Mouse (Mus musculus) telencephalon, adult 2 months (tissue): ENCODE data around the gene Gm45233.
"Not testable (repeated sequence)": the region's sequence is repeated elsewhere in the genome, so short reads cannot be mapped to it uniquely, and the experiment has no call there.

ENCODE experiments used
- DNase-seq: peaks from one replicate; pipeline ENCODE4 v3.0.0-alpha.2; 2011; ENCODE audit warnings: low read depth, low spot score

The Gm45233 gene

DNA sequence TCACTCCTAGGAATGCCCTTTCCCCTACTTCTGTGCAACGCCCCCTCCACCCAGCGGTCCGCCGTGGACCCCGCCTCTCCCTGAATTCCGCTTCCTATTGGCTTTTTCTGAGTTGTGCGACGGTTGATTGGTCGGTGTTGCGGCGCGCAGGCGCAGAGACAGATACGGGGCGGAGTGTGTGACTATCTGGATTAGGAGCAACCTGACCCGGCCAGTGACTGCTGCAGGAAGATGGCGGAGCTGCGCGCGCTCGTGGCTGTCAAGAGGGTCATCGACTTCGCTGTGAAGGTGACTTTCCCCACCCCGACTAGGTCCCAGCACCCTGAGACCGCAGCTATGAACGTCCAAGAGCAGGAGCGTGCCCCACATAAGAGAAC lies at the start of gene Gm45233, which contains the start of gene Etfb:
TSS of gene Gm45233 (plus strand) at position 212 of the 377 bp plus-strand sequence.
TSS of gene Etfb (plus strand) at position 167 of the 377 bp plus-strand sequence.
- peak; percentile 92 for DNase-seq

DNA sequence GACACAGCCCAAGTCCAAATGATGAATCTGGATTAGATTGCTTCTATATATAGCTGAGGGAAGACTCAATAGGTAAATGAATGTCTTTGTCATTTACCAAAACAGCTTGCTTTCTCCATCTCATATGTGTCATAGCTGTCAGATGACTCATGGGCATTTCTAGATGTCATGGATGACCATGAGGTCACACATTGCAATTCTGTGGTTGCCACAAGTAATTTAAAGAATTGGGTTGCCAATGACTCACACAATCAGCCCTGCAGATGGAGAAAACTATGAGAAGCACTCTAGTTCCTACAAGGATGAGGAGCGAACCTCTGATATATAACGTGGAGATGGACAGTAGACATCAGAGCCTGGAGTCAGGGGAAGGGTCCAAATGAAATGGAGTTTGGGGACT lies 44.4 kb upstream of the Gm45233 start:
- DNase-seq = no peak

DNA sequence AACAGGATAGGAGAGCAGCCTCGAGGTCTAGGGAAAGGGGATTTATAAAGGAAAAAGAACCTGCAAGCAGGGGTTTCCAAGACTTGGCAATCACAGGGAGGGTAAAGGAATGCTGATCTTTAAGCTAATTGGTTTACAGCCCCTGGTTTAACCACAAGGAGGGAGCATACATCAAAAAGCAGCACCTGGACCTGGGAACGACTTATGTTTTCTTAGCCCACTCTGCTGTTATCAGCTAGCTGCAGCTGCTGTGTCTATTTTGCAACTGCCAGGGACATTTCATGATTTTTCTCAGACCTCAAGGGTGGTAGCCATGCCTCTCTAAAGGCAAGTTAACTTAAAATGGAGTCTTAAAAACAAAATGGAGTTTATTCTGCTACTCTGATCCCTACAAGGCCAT lies 41.2 kb upstream of the Gm45233 start:
- no peak for DNase-seq

DNA sequence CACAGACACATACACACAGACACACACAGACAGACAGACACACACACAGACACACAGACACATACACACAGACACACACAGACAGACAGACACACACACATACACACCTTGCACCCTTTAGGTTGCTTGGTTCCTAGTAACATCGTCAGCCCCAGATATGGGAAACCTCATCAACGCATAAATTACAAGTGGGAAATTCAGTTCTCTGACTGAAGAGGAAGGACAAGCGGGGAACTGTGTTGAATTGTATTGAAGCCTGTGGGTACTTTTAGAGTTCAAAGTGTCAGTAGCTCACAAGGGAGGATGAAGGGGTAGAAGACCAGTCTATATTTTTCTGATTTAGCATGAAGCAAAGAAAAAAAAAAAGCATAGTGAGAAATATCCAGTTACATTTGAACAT lies 36.4 kb upstream of the Gm45233 start:
- DNase-seq = no peak

DNA sequence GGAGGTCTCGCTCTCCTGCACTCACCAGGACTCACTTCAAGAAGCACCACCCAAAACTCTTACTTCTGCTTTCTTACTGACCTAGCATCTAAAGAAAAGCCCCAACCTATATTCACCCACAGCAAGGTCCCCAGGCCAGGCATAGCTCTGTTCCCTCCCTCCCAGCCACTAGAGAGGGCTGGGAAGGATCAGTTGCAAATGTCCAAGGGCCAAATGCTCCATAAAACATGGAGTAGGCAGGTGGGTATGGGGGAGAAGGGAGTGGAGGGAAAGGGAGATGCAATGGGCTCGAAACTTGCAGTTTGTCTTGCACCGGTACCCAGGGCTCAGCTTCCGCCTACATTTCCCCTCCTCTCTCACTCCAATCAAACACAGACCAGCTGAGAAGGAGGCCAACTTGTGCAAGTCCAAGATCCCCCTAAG lies 35.8 kb upstream of the Gm45233 start, which contains the start of gene Siglecg:
TSS of gene Siglecg (plus strand) at position 74 of the 423 bp plus-strand sequence.
- no peak for DNase-seq

DNA sequence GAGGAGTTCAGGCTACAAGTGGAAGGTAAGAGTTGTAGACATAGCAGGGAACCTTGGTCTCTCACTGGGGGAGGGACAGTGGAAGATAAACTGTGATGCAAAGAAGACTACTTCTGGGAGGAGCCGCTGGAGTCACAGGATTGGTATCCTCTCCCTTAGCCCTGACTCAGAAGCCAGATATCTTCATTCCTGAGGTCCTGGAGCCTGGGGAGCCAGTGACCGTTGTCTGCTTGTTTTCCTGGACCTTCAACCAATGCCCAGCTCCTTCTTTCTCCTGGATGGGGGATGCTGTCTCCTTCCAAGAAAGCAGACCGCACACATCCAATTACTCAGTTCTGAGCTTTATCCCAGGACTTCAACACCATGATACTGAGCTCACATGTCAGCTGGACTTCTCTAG lies 34.8 kb upstream of the Gm45233 start:
- no peak for DNase-seq

DNA sequence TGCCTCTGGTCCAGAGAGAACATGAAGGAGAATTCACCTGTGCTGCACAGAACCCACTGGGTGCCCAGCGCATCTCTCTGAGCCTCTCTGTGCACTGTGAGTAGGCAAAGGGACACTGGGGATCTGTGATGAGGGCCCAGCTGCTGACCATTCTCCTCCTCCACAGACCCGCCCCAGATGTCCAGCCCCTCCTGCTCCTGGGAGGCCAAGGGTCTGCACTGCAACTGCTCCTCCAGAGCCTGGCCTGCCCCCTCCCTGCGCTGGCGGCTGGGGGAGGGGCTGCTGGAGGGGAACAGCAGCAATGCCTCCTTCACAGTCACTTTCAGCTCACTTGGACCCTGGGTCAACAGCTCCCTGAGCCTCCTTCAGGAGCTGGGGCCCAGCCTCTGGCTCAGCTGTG lies 32.2 kb upstream of the Gm45233 start:
- not testable (repeated sequence) for DNase-seq

DNA sequence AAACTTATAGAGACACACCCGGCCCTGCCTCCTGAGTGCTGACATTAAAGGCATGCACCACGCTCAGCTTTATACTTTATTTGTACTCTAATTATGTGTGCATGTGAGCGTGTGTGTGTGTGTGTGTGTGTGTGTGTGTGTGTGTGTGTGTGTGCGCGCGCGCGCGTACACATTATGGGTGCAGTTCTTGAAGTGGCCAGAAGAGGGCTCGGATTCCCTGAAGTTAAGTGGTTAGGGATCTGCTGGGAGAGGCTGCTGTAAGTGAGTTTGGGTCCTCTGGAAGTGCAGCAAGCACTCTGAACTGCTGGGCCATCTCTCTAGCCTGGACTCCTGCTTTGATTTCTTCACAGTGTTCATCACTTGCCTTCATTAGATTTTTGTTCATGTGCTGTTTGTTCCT lies 26.6 kb upstream of the Gm45233 start:
- DNase-seq = no peak

DNA sequence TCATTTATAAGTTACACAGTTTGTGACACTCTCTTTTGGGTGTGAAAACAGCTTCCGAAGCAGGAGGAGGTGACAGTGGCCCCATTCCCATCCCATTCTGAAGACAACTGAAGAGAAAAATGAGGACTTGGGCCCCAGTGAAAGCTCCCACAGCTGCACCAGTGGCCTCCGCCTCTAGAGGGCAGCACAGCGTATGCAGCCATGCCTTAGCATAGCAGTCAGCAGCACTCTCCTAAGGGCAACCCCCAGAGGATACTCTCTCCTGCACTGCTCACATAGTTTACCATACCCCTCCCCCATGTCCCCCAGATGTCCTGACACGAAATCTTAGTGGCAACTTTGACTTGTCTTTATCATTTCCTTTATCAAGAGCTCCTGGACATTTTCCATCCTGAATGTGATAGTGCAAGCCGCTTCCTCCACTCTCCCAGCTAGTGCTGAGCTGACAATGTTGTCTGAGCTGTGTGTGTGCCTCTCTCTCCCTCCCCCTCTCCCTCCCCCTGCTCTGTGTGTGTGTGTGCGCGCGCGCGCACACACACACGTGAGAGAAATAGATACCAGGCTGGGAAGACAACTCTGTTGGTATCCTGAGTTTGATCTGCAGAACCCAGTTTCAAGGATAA lies 20.8 kb upstream of the Gm45233 start:
- peak; percentile 31 for DNase-seq

DNA sequence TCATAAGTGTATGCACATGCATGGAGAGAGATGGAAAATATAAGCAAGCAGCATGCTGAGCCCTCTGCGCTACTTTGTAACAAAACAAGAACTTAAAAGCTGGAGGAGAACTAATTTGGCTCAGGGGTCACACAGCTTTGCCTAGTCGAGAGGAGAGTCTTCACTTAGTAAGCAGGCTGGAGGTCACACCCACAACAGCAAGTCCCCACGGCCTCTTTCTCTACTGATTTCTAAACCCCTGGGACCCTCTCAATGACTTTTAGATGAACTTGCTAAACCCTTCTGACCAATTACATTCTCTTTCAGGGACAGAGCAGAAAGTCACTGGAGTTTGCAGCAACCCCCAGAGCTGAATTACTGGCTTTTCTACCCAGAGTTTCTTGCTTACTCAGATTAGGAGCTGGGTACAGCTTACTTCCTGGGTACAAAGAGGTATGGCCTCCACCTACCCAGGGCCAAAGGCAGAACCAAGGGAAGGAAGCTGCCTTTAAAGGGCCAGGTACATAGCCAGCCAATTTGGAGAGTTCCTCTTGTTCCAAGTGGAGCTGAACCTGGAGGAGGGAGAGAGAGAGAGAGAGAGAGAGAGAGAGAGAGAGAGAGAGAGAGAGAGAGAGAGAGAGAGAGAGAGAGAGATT lies 19.8 kb upstream of the Gm45233 start:
- no peak for DNase-seq

DNA sequence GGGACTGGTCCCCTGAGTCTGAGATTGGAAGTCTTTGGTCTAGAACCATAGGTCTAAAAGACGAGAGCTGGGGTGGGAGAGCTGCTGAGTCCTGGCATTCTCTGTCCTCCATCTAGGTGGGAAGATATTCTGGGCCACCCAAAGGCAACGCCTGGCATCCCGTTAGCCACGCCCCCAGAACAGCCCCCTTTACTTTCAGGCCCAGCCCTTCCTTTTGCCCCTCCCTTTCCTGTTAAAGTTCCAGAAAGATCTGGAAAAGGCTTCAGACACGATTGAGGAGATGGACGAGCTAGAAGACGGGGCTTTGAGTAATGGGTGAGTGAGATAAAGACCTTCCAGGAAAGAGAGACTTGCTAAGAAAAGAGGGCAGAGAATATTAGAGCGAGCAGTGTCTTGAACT lies 16.5 kb upstream of the Gm45233 start, which contains the start of gene Lim2:
TSS of gene Lim2 (plus strand) at position 265 of the 400 bp plus-strand sequence.
- DNase-seq = no peak

DNA sequence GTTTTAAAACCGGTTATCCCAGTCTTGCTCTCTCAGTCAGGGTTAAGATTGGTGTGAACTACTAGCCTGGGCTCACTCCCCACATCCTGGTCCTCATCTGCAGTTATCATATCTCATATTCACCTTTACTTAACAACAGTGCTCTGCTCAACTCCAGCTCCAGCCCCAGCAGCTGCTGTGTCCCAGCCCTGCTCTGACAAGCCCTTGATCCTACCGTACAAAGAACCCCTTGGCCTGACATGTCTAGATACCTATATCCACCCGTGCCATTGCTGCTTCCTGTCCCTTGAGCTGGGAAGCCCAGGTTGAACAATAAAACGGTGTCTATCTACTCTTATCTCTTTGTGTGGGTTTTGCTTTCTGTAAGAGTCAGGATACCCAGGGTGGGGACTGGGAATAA lies 14.4 kb upstream of the Gm45233 start:
- no peak for DNase-seq

DNA sequence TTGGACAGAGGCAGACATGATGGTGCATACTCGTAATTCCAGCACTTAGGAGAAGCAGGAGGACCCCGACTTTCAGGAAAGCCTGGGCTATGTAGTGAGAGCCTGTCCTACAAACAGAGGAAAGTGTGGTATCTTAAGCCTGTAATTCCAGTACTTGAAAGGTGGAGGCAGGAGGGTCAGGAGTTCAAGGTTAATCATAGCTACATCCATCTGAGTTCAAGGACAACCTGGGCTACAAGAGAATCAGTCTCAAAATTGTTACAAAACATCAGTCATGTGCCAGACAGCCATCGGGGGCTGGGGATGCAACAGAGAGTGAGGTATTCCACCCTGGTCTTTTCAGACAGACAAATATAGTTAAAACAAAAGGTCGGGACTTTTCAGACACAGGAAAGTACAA lies 11.0 kb upstream of the Gm45233 start:
- DNase-seq = no peak

DNA sequence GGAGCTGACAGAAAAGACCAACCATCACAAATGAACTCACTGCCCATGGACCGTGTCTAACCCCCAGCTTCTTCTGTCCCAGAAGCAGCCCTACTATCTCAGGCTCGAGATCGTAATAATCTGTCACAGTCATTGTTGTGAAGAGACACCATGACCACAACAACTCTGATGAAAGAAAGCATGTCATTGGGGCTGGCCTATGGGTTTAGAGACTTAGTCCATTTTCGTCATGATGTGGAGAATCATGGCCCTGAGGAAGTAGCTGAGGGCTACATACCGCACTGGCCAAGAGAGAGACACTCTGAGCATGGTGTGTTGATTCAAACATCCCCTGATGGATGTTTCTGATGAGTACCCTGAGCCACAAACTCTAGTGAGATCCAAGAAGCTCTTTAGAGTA lies 9.3 kb upstream of the Gm45233 start:
- DNase-seq = no peak

DNA sequence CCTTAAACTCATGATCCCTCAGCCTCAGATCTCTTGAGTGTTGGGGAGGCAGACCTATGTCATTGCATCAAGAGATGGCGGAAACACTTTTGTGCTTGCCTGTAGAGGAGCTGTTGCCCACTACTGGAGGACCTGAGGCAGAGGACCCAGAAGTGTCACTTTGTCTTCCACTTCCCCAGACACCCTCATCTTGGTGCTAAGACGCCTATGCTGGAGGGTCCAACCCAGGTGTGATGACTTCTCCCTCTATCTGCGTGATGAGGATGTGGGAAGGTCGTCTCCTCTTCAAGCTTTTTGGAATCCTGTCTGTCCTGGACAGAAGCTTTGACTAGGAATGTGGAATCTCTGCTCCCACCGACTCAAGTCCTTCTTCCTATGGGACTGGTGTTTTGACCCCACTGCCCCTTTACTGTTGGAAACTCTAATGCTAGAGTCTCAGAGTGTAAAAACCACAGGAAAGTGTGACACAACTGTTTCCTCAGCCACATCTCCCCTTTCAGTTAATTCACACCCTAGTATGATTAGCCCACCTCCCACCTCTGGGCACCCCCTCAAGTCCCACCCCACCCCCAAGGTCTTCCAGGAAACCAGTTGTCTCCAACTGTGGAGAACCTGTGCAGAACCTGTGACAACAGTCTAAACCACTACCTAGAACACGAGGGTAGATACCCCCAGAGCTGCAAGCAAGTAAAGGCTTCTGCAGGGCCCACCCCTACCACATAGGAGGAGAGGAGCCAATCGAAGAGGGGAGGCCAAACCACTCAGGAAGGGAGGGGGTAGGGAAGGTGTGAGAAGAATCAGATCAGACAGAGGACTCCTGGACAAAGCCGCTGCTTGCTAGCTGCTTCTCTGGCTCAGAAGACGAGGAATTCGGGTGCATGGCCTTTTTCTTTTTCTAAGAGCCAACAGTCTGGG lies 7.3 kb upstream of the Gm45233 start, which contains the start of gene Nkg7:
TSS of gene Nkg7 (plus strand) at position 733 of the 915 bp plus-strand sequence.
- no peak for DNase-seq

DNA sequence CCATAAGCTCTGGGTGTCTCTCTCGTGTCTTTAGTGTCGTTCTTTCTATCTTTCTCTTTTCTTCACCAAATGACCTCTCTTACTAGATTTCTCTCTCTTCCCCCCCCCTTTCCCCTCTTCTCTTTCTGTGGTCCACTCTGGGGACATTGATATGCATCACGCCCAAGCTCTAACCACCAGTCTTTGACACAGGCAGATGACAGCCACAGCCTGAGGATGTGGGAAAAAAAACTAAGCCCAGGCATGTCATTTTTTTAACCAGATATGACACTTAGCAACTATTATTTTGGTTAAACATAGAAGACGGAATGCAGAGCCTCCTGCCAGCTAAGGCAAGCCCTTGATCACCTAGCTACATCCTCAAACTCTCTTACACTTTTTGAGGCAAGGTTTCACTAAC lies 5.3 kb upstream of the Gm45233 start:
- no peak for DNase-seq

DNA sequence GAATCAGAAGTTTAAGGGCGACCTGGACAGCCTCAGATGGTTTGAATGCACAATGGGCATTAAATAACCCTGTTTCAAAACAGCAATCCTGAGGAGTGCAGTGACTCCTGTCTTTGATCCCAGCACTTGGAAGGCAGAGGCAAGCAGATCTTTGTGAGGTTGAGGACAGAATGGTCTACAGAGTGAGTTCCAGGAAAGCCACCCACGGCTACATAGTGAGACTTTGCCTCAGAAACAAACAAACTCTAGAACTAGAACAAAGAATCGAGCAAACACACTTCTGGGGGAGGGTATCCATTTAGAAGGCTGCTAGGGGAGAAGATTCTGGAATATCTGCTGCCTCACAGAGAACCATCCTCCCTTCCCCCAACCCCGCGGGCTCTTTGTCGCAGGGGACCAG lies 3.4 kb upstream of the Gm45233 start, which contains the start of gene Cldnd2:
TSS of gene Cldnd2 (plus strand) at position 301 of the 400 bp plus-strand sequence.
- DNase-seq = no peak

DNA sequence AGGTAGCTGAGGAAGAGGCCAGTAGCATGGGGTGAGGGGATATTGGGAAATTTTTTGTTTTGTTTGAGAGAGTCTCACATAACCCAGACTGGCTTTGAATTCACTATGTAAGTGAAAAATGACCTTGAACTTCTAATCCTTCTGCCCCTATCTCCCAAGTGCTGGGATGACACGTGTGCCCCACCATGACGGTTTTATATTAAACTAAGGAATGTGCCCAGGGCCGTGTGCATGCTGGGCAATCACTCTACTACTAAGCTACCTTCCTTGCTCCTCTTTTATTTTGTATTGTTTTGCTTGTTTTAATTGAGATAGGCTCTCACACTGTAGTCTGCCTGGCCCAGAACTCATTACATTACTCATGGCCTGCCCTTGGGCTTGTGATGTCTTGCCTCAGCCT lies 2.9 kb upstream of the Gm45233 start:
- DNase-seq = no peak

DNA sequence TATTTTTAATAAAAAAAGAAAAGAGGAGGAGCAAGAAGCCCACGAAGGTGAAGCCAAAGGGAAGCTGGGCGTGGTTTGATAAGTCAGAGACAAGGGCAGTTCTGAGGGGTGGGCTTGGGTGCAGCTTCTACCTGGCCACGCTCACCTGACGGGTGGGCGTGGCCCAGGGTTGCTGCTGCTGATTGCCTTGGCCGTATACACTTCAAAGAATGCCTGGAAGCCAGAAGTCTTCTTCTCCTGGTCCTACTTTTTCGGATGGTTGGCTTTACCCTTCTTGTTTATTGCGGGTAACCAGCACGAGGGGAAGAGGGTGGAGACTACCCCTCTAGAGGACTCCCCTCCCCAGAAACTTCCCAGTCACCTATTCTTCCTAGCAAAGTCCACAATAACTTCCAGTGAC lies 1.2 kb upstream of the Gm45233 start:
- DNase-seq = no peak

DNA sequence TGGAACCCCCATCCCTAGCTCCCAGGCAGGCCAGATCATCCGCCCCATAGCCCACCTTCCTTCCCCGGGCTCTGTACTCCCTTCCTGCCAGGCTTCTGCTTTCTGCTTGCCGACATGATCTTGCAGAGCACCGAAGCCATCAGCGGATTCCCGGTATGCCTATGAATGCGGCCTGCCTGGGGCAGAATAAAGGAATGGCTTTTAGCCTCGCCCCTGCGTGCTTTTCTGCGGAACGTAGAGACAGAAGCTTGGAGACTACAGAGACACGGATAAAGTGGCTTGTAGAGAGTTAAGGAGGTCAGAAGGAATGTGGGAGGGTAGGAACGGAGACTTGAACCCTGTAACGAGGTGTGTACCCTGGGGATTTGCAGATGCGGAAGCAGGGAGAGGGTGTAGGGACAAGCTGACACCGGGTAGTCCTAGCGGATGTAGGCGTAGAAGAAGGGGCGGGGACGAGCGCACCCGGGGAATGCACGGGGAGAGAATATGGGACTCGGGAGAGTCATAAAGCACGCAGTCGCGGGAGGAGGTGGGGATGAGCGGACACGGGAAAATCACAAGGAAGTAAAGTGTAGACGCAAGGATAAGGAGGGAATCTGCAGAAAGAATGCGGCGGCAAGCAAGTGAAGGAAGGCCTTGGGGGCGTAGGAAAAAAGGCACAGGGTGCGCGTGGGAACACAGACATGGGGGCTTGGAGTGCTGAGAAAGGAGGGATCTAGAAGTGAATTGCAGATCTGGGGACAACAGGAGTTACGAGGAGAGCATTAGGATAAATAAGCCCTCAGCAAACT lies 607 bp upstream of the Gm45233 start:
- peak; percentile 71 for DNase-seq

DNA sequence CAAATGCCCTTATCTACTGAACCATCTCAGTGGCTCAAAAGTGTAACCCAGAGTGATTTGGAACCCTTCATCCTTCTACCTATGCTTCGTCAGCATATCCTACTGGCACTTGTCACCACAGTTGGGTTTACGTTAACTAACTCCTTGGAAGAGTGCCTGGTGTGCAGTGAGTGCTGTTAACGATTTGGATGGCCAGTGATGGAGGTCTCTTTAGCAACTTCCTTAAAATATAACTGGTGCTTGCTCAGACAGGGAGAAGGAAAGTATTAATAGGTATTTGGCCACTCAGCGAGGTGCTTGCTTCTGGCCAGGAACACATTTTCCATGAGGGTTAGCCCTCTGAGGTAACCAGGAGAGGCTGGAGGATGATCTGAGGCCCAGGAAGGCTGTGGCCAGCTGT lies 3.9 kb downstream of the Gm45233 start:
- no peak for DNase-seq
